Mouse (Mus musculus): ENCODE measurements around the gene Baz1b.

- TF ChIP-seq CTCF (IDR thresholded peaks at IDR 0.05) (no peak), POLR2A (IDR thresholded peaks at IDR 0.05; ENCODE audit: insufficient read depth, low read depth, low read length) (no peak), EP300 (IDR thresholded peaks at IDR 0.05; ENCODE audit: insufficient read depth, low read depth, low read length) (no peak)
These were observed 64.0 kb downstream of the Baz1b start, which contains the start of gene Fzd9 for GRCm38 (mm10) chr5:135251079-135251454.

All from heart, adult 2 months (tissue).